Mouse (Mus musculus): ENCODE results near the gene Nfia. TPM values are rescaled to one million over a fixed set of nuclear protein-coding genes. Genes with fewer than 3 reads are reported as not detected.

Nfia gene
- polyA plus RNA-seq, 1 experiment from 2014 or later = 88.3 TPM

DNA sequence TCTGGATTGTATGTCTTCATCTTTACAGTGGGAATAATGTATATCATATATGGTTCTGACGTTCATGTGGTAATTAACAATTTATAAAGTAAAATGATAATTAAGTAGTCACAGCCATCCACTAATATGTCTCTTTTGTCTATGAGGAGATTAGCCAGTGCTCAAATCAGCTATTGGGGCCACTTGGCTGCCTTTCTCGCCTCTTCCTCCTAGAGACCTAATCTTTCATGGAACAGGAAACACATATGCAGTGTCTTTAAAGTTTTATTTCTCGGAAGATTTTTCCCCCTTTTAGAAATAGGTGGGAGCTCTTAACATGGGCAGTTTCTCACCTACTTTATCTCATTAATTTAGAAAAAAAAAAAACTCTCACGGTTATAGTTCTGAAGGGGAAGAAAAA lies 22.1 kb upstream of the Nfia start:
- Histone ChIP-seq H3K27me3 (replicated peaks; ENCODE audit: control insufficient read depth, insufficient read depth, low read length) (0 out of 2 replicates have a peak, but pooled peaks cover 2% of the 10 kb centered on the region), H3K4me3 (replicated peaks; ENCODE audit: low read length) (no peak overlapping the region), H3K9me3 (ENCODE audit: control insufficient read depth, low read length) (no peaks in the 10 kb centered on the region), H3K36me3 (ENCODE audit: control insufficient read depth, insufficient read depth) (no peaks in the 10 kb centered on the region), H3K27ac (ENCODE audit: low read length) (no peak overlapping the region), H3K4me1 (replicated peaks; ENCODE audit: control insufficient read depth, insufficient read depth, low read length) (peaks cover 27% of the 10 kb centered on the region), H3K4me2 (ENCODE audit: low read length) (no peak overlapping the region; the same call in 1 of the 2 replicates), H3K9ac (replicated peaks; ENCODE audit: low read depth, low read length) (no peak overlapping the region)
- ATAC-seq = no peak
- WGBS = 38% methylated on average over 4 of the region's 4 CpGs

DNA sequence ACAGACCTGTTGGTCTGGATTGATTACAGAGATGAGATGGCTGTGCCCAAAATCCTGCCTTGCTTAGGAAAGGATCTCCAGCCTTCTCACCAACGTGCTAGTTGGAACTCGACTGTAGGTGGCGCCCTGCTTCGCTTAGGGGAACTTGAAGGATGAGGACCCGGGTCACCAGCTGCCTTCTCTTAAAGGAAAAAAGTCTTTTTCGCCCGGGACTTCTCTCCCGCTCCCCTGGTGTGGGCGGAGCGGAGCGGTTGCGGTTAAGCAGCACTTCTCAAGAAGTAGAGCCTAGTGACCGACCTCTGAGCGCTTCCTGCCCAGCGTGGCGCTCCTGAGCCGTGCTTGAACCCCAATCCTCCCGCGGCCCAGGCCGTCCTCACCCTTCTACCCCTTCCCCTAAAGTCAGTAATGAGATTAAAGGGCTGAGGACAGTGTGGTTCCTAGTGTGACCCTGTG lies 21.5 kb upstream of the Nfia start:
- Histone ChIP-seq H3K9me3 (ENCODE audit: control insufficient read depth, low read length) (no peaks in the 10 kb centered on the region), H3K9ac (replicated peaks; ENCODE audit: low read depth, low read length) (peak overlapping the region; percentile 69), H3K27me3 (replicated peaks; ENCODE audit: control insufficient read depth, insufficient read depth, low read length) (0 out of 2 replicates have a peak, but pooled peaks cover 2% of the 10 kb centered on the region), H3K27ac (ENCODE audit: low read length) (peak overlapping the region; percentile 62), H3K4me3 (replicated peaks; ENCODE audit: low read length) (peak overlapping the region; percentile 43), H3K4me2 (ENCODE audit: low read length) (peak overlapping the region; percentile 80), H3K4me1 (replicated peaks; ENCODE audit: control insufficient read depth, insufficient read depth, low read length) (peaks cover 21% of the 10 kb centered on the region), H3K36me3 (ENCODE audit: control insufficient read depth, insufficient read depth) (no peaks in the 10 kb centered on the region)
- peak; percentile 76 for ATAC-seq
- WGBS = 0% methylated on average over 20 of the region's 20 CpGs

DNA sequence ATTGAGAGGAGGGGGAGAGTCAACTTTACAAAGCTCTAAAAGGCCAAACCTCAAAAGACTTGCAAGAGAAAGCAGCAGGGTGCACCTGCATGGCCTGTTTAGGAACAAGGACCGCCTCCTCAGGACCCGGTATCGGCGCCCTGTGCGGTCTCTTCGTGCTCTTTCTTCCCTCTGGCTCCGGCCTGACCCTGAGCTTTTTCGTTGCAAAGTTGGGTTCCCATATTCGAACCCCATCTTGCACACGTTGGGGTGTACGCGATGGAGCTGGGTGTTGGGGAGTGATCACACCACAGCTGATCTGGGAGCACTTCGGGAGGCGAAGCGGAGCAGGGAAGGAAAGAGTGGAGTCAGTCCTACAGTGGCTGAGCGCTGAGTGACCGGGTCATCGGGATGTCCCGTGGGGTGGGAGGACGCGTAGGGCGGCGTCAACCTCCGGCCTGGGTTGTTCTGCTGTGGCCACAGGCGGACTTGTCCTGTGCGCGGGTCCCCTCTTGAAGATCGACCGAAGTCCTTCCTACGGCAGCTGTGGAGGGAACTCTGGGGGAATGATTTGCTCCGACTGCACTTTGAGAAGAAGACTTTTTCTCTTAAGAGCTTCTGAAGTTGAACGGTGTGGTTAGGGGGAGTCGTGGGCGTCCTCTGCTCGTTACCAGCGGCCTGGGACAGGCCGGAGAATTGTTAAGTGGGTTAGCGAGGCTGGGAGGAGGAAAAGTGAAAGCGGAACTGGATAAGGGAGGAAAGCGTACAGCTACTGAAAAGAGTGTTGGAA lies 20.9 kb upstream of the Nfia start:
- 1% methylated on average over 40 of the region's 40 CpGs for WGBS
- peaks cover 19% of the 10 kb centered on the region for H3K4me1 ChIP-seq (replicated peaks; ENCODE audit: control insufficient read depth, insufficient read depth, low read length)
- peak overlapping the region; percentile 43 for H3K4me3 ChIP-seq (replicated peaks; ENCODE audit: low read length)
- 0 out of 2 replicates have a peak, but pooled peaks cover 2% of the 10 kb centered on the region for H3K27me3 ChIP-seq (replicated peaks; ENCODE audit: control insufficient read depth, insufficient read depth, low read length)
- H3K27ac ChIP-seq (ENCODE audit: low read length) = peak overlapping the region; percentile 62
- peak overlapping the region; percentile 69 for H3K9ac ChIP-seq (replicated peaks; ENCODE audit: low read depth, low read length)
- ATAC-seq = peak; percentile 46
- H3K9me3 ChIP-seq (ENCODE audit: control insufficient read depth, low read length) = no peaks in the 10 kb centered on the region
- H3K4me2 ChIP-seq (ENCODE audit: low read length) = peak overlapping the region; percentile 80
- no peaks in the 10 kb centered on the region for H3K36me3 ChIP-seq (ENCODE audit: control insufficient read depth, insufficient read depth)

DNA sequence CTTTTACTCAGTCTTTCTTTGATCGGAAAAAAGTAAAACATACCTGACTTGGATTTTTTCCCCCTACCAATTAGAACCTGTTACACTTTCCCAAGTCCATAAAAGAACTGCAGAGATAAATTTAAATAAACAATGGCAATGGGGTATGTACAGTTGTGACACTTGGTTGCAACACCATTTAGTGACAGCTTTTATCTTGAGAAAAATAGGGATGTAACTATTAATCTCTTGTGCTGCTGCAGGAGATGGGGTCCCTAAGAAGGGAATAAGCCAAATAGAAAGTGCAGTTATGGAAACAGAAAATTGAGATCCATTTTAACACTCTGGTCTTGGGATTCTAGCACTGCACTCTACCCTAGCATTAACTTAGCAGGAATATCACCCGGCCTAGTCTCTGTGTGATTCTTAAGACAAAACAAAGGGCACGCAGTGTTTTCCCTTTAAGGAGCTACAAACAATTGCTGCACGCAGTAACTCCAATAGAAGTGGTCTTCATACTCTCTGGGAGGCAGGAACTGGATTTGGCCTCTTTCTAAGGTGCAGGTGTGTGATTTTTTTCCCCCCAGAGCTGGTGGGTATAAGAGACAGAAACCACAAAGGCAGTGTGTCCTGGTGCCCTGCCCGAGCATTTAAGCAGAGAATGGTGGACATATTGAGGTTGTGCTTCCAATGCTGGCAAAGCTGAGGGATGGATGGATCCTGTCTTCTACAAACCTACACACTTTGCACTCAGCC lies 20.1 kb upstream of the Nfia start:
- H3K4me3 ChIP-seq (replicated peaks; ENCODE audit: low read length) = peak overlapping the region; percentile 43
- H3K4me1 ChIP-seq (replicated peaks; ENCODE audit: control insufficient read depth, insufficient read depth, low read length) = peaks cover 19% of the 10 kb centered on the region
- no peak overlapping the region; the same call in 1 of the 2 replicates for H3K27ac ChIP-seq (ENCODE audit: low read length)
- no peaks in the 10 kb centered on the region for H3K9me3 ChIP-seq (ENCODE audit: control insufficient read depth, low read length)
- ATAC-seq = no peak
- 0 out of 2 replicates have a peak, but pooled peaks cover 2% of the 10 kb centered on the region for H3K27me3 ChIP-seq (replicated peaks; ENCODE audit: control insufficient read depth, insufficient read depth, low read length)
- peak overlapping the region; percentile 69; the same call in 1 of the 2 replicates for H3K9ac ChIP-seq (replicated peaks; ENCODE audit: low read depth, low read length)
- WGBS = 23% methylated on average over 5 of the region's 5 CpGs
- H3K4me2 ChIP-seq (ENCODE audit: low read length) = peak overlapping the region; percentile 80
- H3K36me3 ChIP-seq (ENCODE audit: control insufficient read depth, insufficient read depth) = no peaks in the 10 kb centered on the region

DNA sequence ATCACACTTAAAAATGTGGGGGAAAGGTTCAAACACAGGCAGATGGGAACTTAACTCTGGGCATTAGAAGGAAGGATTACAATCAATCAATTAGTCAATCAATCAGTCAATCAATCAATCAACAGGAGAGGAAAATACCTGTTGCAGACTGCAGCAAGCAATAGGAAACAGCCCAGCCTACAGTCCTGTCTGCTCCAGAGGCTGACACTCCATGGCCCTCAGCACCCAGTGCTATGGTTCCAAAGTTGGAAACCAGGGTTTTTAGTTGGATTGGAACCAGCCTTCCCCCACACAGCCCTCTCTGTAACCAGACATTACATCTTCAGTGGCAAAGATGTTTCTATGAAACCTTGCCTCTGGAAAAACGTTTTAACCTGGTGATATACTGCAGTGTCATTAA lies 19.0 kb upstream of the Nfia start:
- H3K4me3 ChIP-seq (replicated peaks; ENCODE audit: low read length) = no peak overlapping the region
- H3K27ac ChIP-seq (ENCODE audit: low read length) = no peak overlapping the region
- no peaks in the 10 kb centered on the region for H3K9me3 ChIP-seq (ENCODE audit: control insufficient read depth, low read length)
- H3K4me1 ChIP-seq (replicated peaks; ENCODE audit: control insufficient read depth, insufficient read depth, low read length) = peaks cover 26% of the 10 kb centered on the region
- H3K27me3 ChIP-seq (replicated peaks; ENCODE audit: control insufficient read depth, insufficient read depth, low read length) = 0 out of 2 replicates have a peak, but pooled peaks cover 2% of the 10 kb centered on the region
- no peak for ATAC-seq
- no peak overlapping the region for H3K4me2 ChIP-seq (ENCODE audit: low read length)
- H3K36me3 ChIP-seq (ENCODE audit: control insufficient read depth, insufficient read depth) = no peaks in the 10 kb centered on the region
- 24% methylated on average over 1 of the region's 1 CpGs for WGBS
- no peak overlapping the region for H3K9ac ChIP-seq (replicated peaks; ENCODE audit: low read depth, low read length)

DNA sequence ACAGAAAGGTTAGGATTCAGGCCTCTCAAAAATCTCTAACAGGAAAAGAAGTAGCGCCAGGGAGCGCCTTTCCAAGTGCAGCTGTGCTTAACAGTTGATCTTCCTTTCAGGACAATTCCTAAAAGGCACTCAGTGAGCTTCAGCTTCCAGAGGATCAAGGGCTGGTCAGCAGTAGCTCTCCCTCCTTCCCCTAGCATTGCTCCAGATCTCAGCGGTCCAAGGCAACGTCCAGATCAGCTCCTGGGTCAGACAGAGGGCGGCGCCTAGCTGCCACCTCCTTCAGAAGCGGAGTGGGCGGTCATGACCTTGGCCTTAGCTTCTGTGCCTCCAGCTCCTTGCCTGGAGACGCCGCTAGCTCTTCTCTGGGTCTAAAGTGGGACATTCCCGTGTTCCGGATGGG lies 18.3 kb upstream of the Nfia start:
- H3K9ac ChIP-seq (replicated peaks; ENCODE audit: low read depth, low read length) = no peak overlapping the region
- no peak overlapping the region for H3K4me3 ChIP-seq (replicated peaks; ENCODE audit: low read length)
- H3K4me2 ChIP-seq (ENCODE audit: low read length) = no peak overlapping the region
- 0 out of 2 replicates have a peak, but pooled peaks cover 2% of the 10 kb centered on the region for H3K27me3 ChIP-seq (replicated peaks; ENCODE audit: control insufficient read depth, insufficient read depth, low read length)
- 37% methylated on average over 12 of the region's 12 CpGs for WGBS
- no peak for ATAC-seq
- H3K36me3 ChIP-seq (ENCODE audit: control insufficient read depth, insufficient read depth) = no peaks in the 10 kb centered on the region
- no peaks in the 10 kb centered on the region for H3K9me3 ChIP-seq (ENCODE audit: control insufficient read depth, low read length)
- H3K4me1 ChIP-seq (replicated peaks; ENCODE audit: control insufficient read depth, insufficient read depth, low read length) = peaks cover 29% of the 10 kb centered on the region
- H3K27ac ChIP-seq (ENCODE audit: low read length) = no peak overlapping the region

DNA sequence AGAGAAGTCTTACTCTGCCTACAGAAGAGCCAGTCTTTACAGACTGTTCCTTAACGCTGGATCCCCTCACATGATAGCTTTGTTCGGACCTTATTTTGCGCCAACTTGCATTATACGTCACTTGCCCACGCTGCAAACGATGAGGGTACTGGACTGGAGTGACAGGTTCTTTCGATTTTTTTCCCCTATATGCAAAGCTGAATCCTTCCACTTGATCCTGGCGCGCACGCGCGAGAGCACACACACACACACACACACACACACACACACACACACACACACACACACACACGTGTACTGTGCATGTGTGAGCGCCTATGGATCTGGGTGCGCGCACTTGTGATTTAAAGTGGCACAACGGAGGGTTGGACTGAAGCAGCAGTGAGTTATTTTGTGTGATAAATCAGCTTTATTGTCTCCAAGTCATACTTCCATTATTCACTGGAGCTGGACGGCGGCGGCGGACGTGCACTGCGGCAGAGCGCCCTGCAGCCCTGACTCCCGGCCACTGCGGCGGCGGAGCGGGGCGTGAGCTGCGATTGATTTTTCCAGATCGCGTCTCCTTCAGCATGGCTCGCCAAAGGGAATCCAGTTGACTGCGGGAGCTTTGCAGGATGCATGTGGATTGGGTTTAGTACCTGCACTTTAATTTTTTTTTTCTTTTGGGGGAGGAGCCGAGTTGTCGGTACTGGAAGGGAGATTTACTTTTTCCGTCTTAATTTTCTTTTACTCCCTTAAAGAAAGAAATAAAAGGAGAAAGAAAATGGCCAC lies 15.1 kb upstream of the Nfia start:
- peak overlapping the region; percentile 69 for H3K9ac ChIP-seq (replicated peaks; ENCODE audit: low read depth, low read length)
- 1% methylated on average over 38 of the region's 38 CpGs for WGBS
- peaks cover 14% of the 10 kb centered on the region for H3K4me1 ChIP-seq (replicated peaks; ENCODE audit: control insufficient read depth, insufficient read depth, low read length)
- H3K27me3 ChIP-seq (replicated peaks; ENCODE audit: control insufficient read depth, insufficient read depth, low read length) = 0 out of 2 replicates have a peak, but pooled peaks cover 2% of the 10 kb centered on the region
- peak; percentile 71 for ATAC-seq
- no peaks in the 10 kb centered on the region for H3K36me3 ChIP-seq (ENCODE audit: control insufficient read depth, insufficient read depth)
- peak overlapping the region; percentile 68 for H3K4me3 ChIP-seq (replicated peaks; ENCODE audit: low read length)
- peak overlapping the region; percentile 88 for H3K27ac ChIP-seq (ENCODE audit: low read length)
- H3K4me2 ChIP-seq (ENCODE audit: low read length) = peak overlapping the region; percentile 92
- H3K9me3 ChIP-seq (ENCODE audit: control insufficient read depth, low read length) = no peaks in the 10 kb centered on the region

DNA sequence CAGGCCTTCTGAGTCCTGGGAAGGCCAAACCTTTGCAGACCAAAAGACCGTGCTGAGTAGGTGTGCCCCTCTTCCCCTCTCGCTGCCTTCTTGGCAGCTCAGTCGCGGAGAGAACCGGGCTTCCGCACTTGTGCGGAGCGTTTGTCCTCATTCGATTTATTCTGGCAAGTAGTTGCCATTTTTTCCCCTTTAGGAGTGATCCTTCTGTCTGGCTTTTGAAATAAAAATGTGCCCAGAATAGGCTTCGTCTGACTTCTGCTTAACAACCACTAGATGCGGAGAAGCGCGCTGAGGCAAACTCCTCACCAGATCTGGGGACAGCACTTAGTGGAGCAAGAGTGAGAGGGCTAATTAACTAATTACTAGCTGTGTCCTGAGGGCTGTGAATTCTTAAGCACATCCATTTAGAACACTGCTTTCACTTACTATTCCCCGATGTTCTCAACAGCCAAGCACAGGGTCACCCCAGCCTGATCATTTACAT lies 14.5 kb upstream of the Nfia start:
- no peaks in the 10 kb centered on the region for H3K36me3 ChIP-seq (ENCODE audit: control insufficient read depth, insufficient read depth)
- H3K27ac ChIP-seq (ENCODE audit: low read length) = peak overlapping the region; percentile 88
- peak; percentile 67 for ATAC-seq
- H3K27me3 ChIP-seq (replicated peaks; ENCODE audit: control insufficient read depth, insufficient read depth, low read length) = 0 out of 2 replicates have a peak, but pooled peaks cover 2% of the 10 kb centered on the region
- peaks cover 12% of the 10 kb centered on the region for H3K4me1 ChIP-seq (replicated peaks; ENCODE audit: control insufficient read depth, insufficient read depth, low read length)
- no peaks in the 10 kb centered on the region for H3K9me3 ChIP-seq (ENCODE audit: control insufficient read depth, low read length)
- peak overlapping the region; percentile 68 for H3K4me3 ChIP-seq (replicated peaks; ENCODE audit: low read length)
- WGBS = under 1% methylated on average over 14 of the region's 14 CpGs
- H3K9ac ChIP-seq (replicated peaks; ENCODE audit: low read depth, low read length) = peak overlapping the region; percentile 69
- H3K4me2 ChIP-seq (ENCODE audit: low read length) = peak overlapping the region; percentile 92
